Mouse (Mus musculus) stomach, postnatal 0 days (tissue): ENCODE data around the gene Taar7e.

Experiments
- CTCF ChIP-seq: IDR thresholded peaks from 2 replicates; pipeline ENCODE4 v1.5.1; 2016; ENCODE audit warnings: antibody characterized with exemption, low read depth, mild to moderate bottlenecking, moderate library complexity
- EP300 ChIP-seq: optimal IDR thresholded peaks from 2 replicates; pipeline ENCODE3; 2016; ENCODE audit warnings: antibody characterized with exemption

GRCm38 (mm10) chr10:24031347-24031746 is 6.1 kb upstream of the Taar7e start:
- TF ChIP-seq CTCF (no peak), EP300 (no peak)
